8 mouse cellular contexts compared by ENCODE assay signal in genomic region chr13:117220501-117221321, GRCm38 (mm10). TPM values are rescaled to one million over a fixed set of nuclear protein-coding genes. Genes with fewer than 3 reads are reported as not detected.
DNase-seq lines count a peak whose midpoint lies in the region; ATAC-seq and TF ChIP-seq lines count a peak whose summit lies in the region.

Gene Gm17509, minus strand, starts transcription at chr13:117221075.

- under 1% methylated on average over 67 of the region's 67 CpGs for WGBS in embryonic facial prominence, embryonic 12.5 days
- WGBS in heart, embryonic 16.5 days, result under 1% methylated on average over 66 of the region's 67 CpGs
- under 1% methylated on average over 65 of the region's 67 CpGs for WGBS in liver, embryonic 15.5 days (ENCODE audit: insufficient replicate concordance)
- WGBS in stomach, postnatal 0 days, result 0% methylated on average over 62 of the region's 67 CpGs

- no peaks in the 10 kb centered on the region for H3K9me3 ChIP-seq in embryonic facial prominence, embryonic 12.5 days
- H3K9me3 ChIP-seq in heart, embryonic 16.5 days (replicated peaks; ENCODE audit: control insufficient read depth, low read length), result no peaks in the 10 kb centered on the region
- H3K9me3 ChIP-seq in liver, embryonic 15.5 days (replicated peaks), result no peaks in the 10 kb centered on the region
- no peaks in the 10 kb centered on the region for H3K9me3 ChIP-seq in stomach, postnatal 0 days (ENCODE audit: control insufficient read depth, low read length)

- H3K4me3 ChIP-seq in embryonic facial prominence, embryonic 12.5 days, result peak within 1 kb of the TSS; percentile 76
- H3K4me3 ChIP-seq in heart, embryonic 16.5 days (ENCODE audit: low read length), result peak within 1 kb of the TSS; percentile 74
- peak within 1 kb of the TSS; percentile 56 for H3K4me3 ChIP-seq in liver, embryonic 15.5 days (replicated peaks)
- H3K4me3 ChIP-seq in stomach, postnatal 0 days (ENCODE audit: low read depth, low read length), result peak within 1 kb of the TSS; percentile 58

- H3K27ac ChIP-seq in embryonic facial prominence, embryonic 12.5 days, result peak within 1 kb of the TSS; percentile 57; the same call in 1 of the 2 replicates
- peak within 1 kb of the TSS; percentile 35; the same call in 1 of the 2 replicates for H3K27ac ChIP-seq in heart, embryonic 16.5 days (ENCODE audit: low read length)
- peak within 1 kb of the TSS; percentile 38 for H3K27ac ChIP-seq in liver, embryonic 15.5 days (replicated peaks)
- H3K27ac ChIP-seq in stomach, postnatal 0 days (replicated peaks), result 0 out of 2 replicates have a peak within 1 kb of the TSS, but pooled peaks have one; percentile 8

- no peaks in the 10 kb centered on the region for H3K36me3 ChIP-seq in embryonic facial prominence, embryonic 12.5 days
- H3K36me3 ChIP-seq in heart, embryonic 16.5 days (ENCODE audit: control insufficient read depth, insufficient read depth), result no peaks in the 10 kb centered on the region
- H3K36me3 ChIP-seq in liver, embryonic 15.5 days (replicated peaks), result no peaks in the 10 kb centered on the region
- H3K36me3 ChIP-seq in stomach, postnatal 0 days (ENCODE audit: control insufficient read depth, insufficient read depth, low read length), result no peaks in the 10 kb centered on the region

- peak within 1 kb of the TSS; percentile 72 for H3K9ac ChIP-seq in embryonic facial prominence, embryonic 12.5 days
- H3K9ac ChIP-seq in heart, embryonic 16.5 days (ENCODE audit: low read length), result peak within 1 kb of the TSS; percentile 70
- H3K9ac ChIP-seq in liver, embryonic 15.5 days, result no peak within 1 kb of the TSS
- peak within 1 kb of the TSS; percentile 51 for H3K9ac ChIP-seq in stomach, postnatal 0 days (ENCODE audit: low read length)

- TF ChIP-seq EP300 in stomach, postnatal 0 days (optimal IDR thresholded peaks at IDR 0.05), result no peak

- peak; percentile 85 for DNase-seq in CD4-positive, CD25-positive, alpha-beta regulatory T cell, adult 2 months (ENCODE audit: low read depth, low spot score)
- DNase-seq in adrenal gland, postnatal 36 days, result peak; percentile 68 to 72
- peak; percentile 12 to 51 for DNase-seq in kidney, postnatal 36 days
- peak; percentile 44 for DNase-seq in natural killer cell, adult 2 months (ENCODE audit: low spot score in 2 of 2)
- peak; percentile 54 for DNase-seq in stomach, postnatal 0 days (ENCODE audit: low spot score)

- TF ChIP-seq CTCF in stomach, postnatal 0 days (IDR thresholded peaks at IDR 0.05; ENCODE audit: low read depth), result no peak

- H3K4me1 ChIP-seq in embryonic facial prominence, embryonic 12.5 days, result peaks cover 15% of the 10 kb centered on the region
- peaks cover 4% of the 10 kb centered on the region for H3K4me1 ChIP-seq in heart, embryonic 16.5 days (ENCODE audit: control insufficient read depth, insufficient read depth, low read length)
- peaks cover 8% of the 10 kb centered on the region; the same call in 1 of the 2 replicates for H3K4me1 ChIP-seq in liver, embryonic 15.5 days (replicated peaks)
- H3K4me1 ChIP-seq in stomach, postnatal 0 days (replicated peaks; ENCODE audit: control insufficient read depth, insufficient read depth), result no peaks in the 10 kb centered on the region; the same call in 1 of the 2 replicates

- H3K4me2 ChIP-seq in embryonic facial prominence, embryonic 12.5 days (replicated peaks), result peak within 1 kb of the TSS; percentile 91
- H3K4me2 ChIP-seq in heart, embryonic 16.5 days (ENCODE audit: low read depth, low read length), result peak within 1 kb of the TSS; percentile 98
- H3K4me2 ChIP-seq in liver, embryonic 15.5 days, result peak within 1 kb of the TSS; percentile 61
- peak within 1 kb of the TSS; percentile 99 for H3K4me2 ChIP-seq in stomach, postnatal 0 days (replicated peaks; ENCODE audit: low read depth)

- peak; percentile 85 for ATAC-seq in embryonic facial prominence, embryonic 12.5 days (ENCODE audit: insufficient number of reproducible peaks, insufficient read depth, low FRiP score, low TSS enrichment)
- peak; percentile 58 for ATAC-seq in heart, embryonic 16.5 days (replicated peaks; ENCODE audit: extremely low read depth, insufficient read depth, low FRiP score)
- ATAC-seq in liver, embryonic 15.5 days (ENCODE audit: insufficient read depth), result peak; percentile 60
- ATAC-seq in stomach, postnatal 0 days (ENCODE audit: low FRiP score, low TSS enrichment), result peak; percentile 76

- peaks cover 3% of the 10 kb centered on the region; the same call in 1 of the 2 replicates for H3K27me3 ChIP-seq in embryonic facial prominence, embryonic 12.5 days
- 0 out of 2 replicates have a peak, but pooled peaks cover 5% of the 10 kb centered on the region for H3K27me3 ChIP-seq in heart, embryonic 16.5 days (ENCODE audit: control insufficient read depth, insufficient read depth, low read length)
- H3K27me3 ChIP-seq in liver, embryonic 15.5 days, result peaks cover 40% of the 10 kb centered on the region
- no peaks in the 10 kb centered on the region for H3K27me3 ChIP-seq in stomach, postnatal 0 days (ENCODE audit: control insufficient read depth, insufficient read depth, low read length)

RNA-seq across cellular contexts. Expression of gene Gm17509, which starts in this region (rescaled TPM):
- total RNA-seq in adrenal gland, postnatal 36 days (2021), result under 1 TPM in 1 of 2 experiments, not detected in 1; 0.16 TPM
- polyA plus RNA-seq in embryonic facial prominence, embryonic 12.5 days (2016; fragmentation: Nextera tagmentation; extraction: Ambion mirVana), result 0.33 and 0.46 TPM in 2 replicates
- polyA plus RNA-seq in heart, embryonic 16.5 days (2015; fragmentation: Nextera tagmentation; extraction: Ambion mirVana), result 0.12 TPM in 1 of 2 replicates, not detected in the other
- 0.03 TPM in 1 of 2 replicates, not detected in the other for polyA plus RNA-seq in liver, embryonic 15.5 days (2015; fragmentation: Nextera tagmentation; extraction: Ambion mirVana)
- polyA plus RNA-seq in stomach, postnatal 0 days (2015; fragmentation: Nextera tagmentation; extraction: Ambion mirVana), result 0.11 TPM in 1 of 2 replicates, not detected in the other

Comparison
In these comparisons a context has a peak if more than half of its experiments do, and no peak if none do; other contexts are left out.
1. Peak in every context shown above with its lines: DNase-seq, ATAC-seq, H3K4me3 ChIP-seq and H3K27ac ChIP-seq.
2. Peak in DNase-seq in adrenal gland, postnatal 36 days; RNA of the gene not detected or under 1 TPM.
3. Peak in ATAC-seq, H3K4me3 ChIP-seq, H3K27ac ChIP-seq, H3K9ac ChIP-seq and H3K4me2 ChIP-seq in embryonic facial prominence, embryonic 12.5 days; RNA of the gene not detected or under 1 TPM.
4. Peak in ATAC-seq, H3K4me3 ChIP-seq, H3K27ac ChIP-seq, H3K9ac ChIP-seq and H3K4me2 ChIP-seq in heart, embryonic 16.5 days; RNA of the gene not detected or under 1 TPM.
5. Peak in ATAC-seq, H3K4me3 ChIP-seq, H3K27ac ChIP-seq and H3K4me2 ChIP-seq in liver, embryonic 15.5 days; RNA of the gene not detected or under 1 TPM.
6. Peak in DNase-seq, ATAC-seq, H3K4me3 ChIP-seq, H3K27ac ChIP-seq, H3K9ac ChIP-seq and H3K4me2 ChIP-seq in stomach, postnatal 0 days; RNA of the gene not detected or under 1 TPM.
7. DNase-seq: peak in every context shown above with its lines; median percentile 85 in CD4-positive, CD25-positive, alpha-beta regulatory T cell, adult 2 months; 70 in adrenal gland, postnatal 36 days; 54 in stomach, postnatal 0 days; 44 in natural killer cell, adult 2 months; 32 in kidney, postnatal 36 days.